Mouse (Mus musculus) testis, adult 2 months (tissue): ENCODE data around the gene S100pbp.

ENCODE experiments used
- CTCF ChIP-seq: fragments of 200-500 bp; IDR thresholded peaks from 2 replicates; pipeline ENCODE4 v1.5.1; 2012; ENCODE audit warnings: low read depth, mild to moderate bottlenecking, inconsistent platforms, low read length, moderate library complexity; ENCODE audit not compliant: control insufficient read depth, insufficient read depth, insufficient replicate concordance
- POLR2A ChIP-seq: fragments of 200-500 bp; IDR thresholded peaks from 2 replicates; pipeline ENCODE4 v1.6.1; 2012; ENCODE audit warnings: low read depth, mild to moderate bottlenecking, inconsistent platforms, low read length, moderate library complexity; ENCODE audit not compliant: control insufficient read depth

GRCm38 (mm10) chr4:129157541-129157940 is 32.0 kb downstream of the S100pbp start:
- TF ChIP-seq POLR2A, result no peak
- TF ChIP-seq CTCF, result no peak
